Mouse (Mus musculus) heart, embryonic 13.5 days (tissue): Measurements from ENCODE around the gene Galr2. TPM values are rescaled to one million over a fixed set of nuclear protein-coding genes. Genes with fewer than 3 reads are reported as not detected.

Source experiments
- polyA plus RNA-seq: library from polyadenylated mRNA; unstranded; fragments of >200 nt; fragmentation: Nextera tagmentation; extraction: Ambion mirVana; gene quantifications from 2 replicates; pipeline ENCODE4 v1.2.1, GENCODE M21; 2015

The Galr2 gene
- polyA plus RNA-seq, 1 experiment from 2014 or later = not detected

Other genes with a start within 250 kb of the Galr2 start
- gene Unc13d, start 203.0 kb upstream of the Galr2 start, polyA plus RNA-seq = 1.5 and 2.3 TPM in 2 replicates
- 134 and 138 TPM in 2 replicates for gene Wbp2, start 193.9 kb upstream of the Galr2 start, polyA plus RNA-seq
- 46.1 and 51.1 TPM in 2 replicates for gene Trim47, start 153.7 kb upstream of the Galr2 start, polyA plus RNA-seq
- gene Trim65, start 149.8 kb upstream of the Galr2 start, polyA plus RNA-seq = 4.2 and 4.3 TPM in 2 replicates
- 82.4 and 92.2 TPM in 2 replicates for gene Mrpl38, start 142.1 kb upstream of the Galr2 start, polyA plus RNA-seq
- 22.8 and 24.4 TPM in 2 replicates for gene Fbf1, start 112.8 kb upstream of the Galr2 start, polyA plus RNA-seq
- gene Ten1, start 82.1 kb upstream of the Galr2 start, polyA plus RNA-seq = 82.1 and 88.7 TPM in 2 replicates
- gene Acox1, start 81.9 kb upstream of the Galr2 start, polyA plus RNA-seq = 29.0 and 31.0 TPM in 2 replicates
- 0.42 and 0.48 TPM in 2 replicates for gene Evpl, start 42.9 kb upstream of the Galr2 start, polyA plus RNA-seq
- 63.6 and 64.6 TPM in 2 replicates for gene Srp68, start 6.7 kb upstream of the Galr2 start, polyA plus RNA-seq
- gene Exoc7, start 26.3 kb downstream of the Galr2 start, polyA plus RNA-seq = 45.0 and 46.0 TPM in 2 replicates
- 0.09 and 0.14 TPM in 2 replicates for gene Foxj1, start 54.5 kb downstream of the Galr2 start, polyA plus RNA-seq
- 4.0 and 6.1 TPM in 2 replicates for gene Rnf157, start 132.1 kb downstream of the Galr2 start, polyA plus RNA-seq
- 31.0 and 32.3 TPM in 2 replicates for gene Ubald2, start 153.2 kb downstream of the Galr2 start, polyA plus RNA-seq
- gene Qrich2, start 185.3 kb downstream of the Galr2 start, polyA plus RNA-seq = not detected in 2 replicates
- 90.2 and 102 TPM in 2 replicates for gene Prpsap1, start 213.3 kb downstream of the Galr2 start, polyA plus RNA-seq
- 2.0 and 2.6 TPM in 2 replicates for gene Sphk1, start 250.0 kb downstream of the Galr2 start, polyA plus RNA-seq